Mouse (Mus musculus) ZHBTc4 (cell line): ENCODE measurements around the gene Sin3a.

Source experiments
- DNase-seq: peaks from one replicate; pipeline ENCODE4 v3.0.0-alpha.2; 2011; ENCODE audit warnings: low read depth, low spot score

The Sin3a gene

DNA sequence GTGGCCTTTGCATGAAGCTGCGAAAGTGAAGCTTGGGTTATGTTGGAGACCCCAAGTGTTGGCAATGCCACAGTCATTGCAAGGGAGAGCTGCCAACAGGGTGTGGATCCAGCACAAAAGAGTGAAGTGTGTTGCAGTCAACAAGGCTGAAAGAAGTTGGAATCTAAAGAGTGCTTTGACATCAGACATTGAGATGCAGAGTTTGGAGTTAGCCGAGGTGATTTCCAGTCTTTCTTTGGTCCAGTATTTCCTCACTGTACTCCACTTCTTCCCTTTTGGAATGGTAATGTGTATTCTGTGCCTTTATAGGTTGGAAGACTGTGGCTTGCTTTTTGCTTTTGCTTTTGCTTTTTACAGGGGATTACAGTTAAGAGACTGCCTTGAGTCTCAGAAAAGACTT is 94.3 kb downstream of the Sin3a start:
- DNase-seq = peak; percentile 70

DNA sequence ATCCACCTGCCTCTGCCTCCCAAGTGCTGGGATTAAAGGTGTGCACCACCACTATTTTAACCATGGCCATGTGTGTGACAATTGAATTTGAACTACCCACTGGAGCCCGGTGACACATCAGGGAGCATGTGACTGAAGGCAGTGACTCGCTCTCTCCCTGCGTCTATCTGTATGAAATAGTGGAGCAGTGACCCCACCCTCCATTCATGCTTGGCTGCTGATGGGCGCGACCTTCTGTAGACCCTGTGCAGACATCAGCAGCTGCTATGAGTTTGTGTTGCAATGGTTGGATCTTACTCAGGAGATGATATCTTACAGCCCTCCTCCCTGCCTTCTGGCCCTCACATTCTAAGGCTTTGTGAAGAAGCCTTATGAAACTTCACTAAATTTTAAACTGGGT is 96.6 kb downstream of the Sin3a start:
- no peak for DNase-seq
